Mouse (Mus musculus) adrenal gland, postnatal 36 days (tissue): Measurements from ENCODE around the gene Syndig1l. TPM values are rescaled to one million over a fixed set of nuclear protein-coding genes. Genes with fewer than 3 reads are reported as not detected.

ENCODE experiments used
- DNase-seq, 2 experiments: peaks; one replicate each; pipeline ENCODE4 v3.0.0; 2021; ENCODE audit warnings: mixed read lengths in 1 of 2
- long read RNA-seq, 2 experiments: library from polyadenylated mRNA; stranded (forward); transcript quantifications; one replicate each; pipeline ENCODE4 v2.0.0; 2021; ENCODE audit warnings: borderline sequencing depth in 2 of 2
- total RNA-seq, 2 experiments: library from RNA; stranded (reverse); gene quantifications; 2 replicates each; pipeline ENCODE4 v1.2.3; 2021

The Syndig1l gene
- total RNA-seq, result not detected
- long read RNA-seq, experiment 1, result 0 reads
- long read RNA-seq, experiment 2, result 0 reads

DNA sequence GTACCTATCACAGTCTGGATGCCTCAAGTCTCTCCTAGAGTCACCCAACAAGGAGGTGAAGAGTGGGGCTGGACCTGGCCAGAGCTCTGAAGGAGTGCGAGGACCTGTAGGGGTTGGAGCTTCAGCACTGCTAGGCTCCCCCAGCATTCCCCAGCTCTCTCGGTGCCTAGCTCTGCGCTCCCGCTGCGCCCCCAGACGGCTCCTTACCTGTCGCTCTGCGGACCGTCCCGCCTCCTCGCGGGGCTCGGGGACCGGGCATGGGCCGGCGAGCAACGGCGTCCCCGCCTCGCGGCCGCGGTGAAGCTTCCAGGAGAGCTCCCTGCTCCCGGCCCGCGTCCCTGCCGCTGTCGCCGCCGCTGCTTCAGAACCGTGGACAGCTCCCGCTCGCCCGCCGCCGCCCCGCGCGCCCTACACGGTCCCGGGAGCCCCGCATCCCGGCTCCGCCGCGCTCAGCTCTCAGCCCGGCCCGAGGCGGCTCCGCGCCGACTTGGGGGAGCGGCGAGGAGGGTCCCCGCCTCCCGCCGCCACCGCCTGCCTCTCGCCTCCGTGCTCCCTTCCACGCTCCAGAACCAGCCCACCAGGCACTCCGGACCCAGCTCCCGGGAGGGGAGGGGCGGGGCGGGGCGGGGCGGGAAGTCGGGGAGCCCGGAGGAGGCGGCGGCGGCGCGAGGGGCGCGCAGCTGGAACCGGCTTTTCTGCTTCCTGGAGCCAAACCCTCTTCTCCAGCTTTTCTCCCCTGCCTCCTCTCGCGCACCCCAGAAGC lies at the start of gene Syndig1l:
TSS of gene Syndig1l (minus strand) at position 513 of the 763 bp plus-strand sequence.
- DNase-seq, result peak; percentile 89 to 90

DNA sequence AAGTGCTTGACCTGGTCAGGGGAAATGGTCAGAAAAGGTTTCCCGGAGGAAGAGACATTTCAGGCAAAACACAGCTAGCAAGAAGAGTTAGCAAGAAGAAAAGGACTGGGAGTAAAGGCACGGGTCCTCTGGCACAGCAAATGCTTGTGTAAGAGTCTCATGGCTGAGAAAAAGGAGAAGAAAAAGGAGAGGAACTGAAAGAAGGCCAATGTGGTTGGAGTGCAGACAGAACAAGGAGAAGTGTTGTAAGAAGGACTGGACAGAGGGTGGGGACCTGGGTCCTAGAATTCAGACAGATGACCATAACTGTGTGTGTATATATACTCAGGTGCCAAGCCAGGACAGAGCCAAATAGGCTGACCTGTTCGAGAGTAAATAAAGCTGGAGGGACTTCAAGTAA lies 49.5 kb upstream of the Syndig1l start:
- DNase-seq, result no peak

DNA sequence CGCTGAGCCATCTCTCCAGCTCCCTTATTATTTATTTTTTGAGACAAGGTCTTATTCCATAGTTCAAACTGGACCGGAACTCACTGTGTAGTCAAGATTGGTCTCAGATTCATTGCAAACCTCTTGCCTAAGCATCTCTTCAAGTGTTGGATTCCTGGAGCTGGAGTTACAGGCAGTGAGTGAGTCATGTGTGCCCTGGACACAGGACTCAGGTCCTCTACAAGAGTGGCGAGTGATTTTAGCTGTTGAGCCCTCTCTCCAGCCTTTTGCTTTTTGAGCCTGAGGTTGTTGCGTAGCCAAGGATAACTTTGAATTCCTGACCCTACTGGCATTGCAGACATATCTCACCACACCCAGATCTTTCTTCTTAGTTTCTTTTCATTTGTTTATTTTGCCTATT lies 47.1 kb upstream of the Syndig1l start:
- DNase-seq, result no peak

DNA sequence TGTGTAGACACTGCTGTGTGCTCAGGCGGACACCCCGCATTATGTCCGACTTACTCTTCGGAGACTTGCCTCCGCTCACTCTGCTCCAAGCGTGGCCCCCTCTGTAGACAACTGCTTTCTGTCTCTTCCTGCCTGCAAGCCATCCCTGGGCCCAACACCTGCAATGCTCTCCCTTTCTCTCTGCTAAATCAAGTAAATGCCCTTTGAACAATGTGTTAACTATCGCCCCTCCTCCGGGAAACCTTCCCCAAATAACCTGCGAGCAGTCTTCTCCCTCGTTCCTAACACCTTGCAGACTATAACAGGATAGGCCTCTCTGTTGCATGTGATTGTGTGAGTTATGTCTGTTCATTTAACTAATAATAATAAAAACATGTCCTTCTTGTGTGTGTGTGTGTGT lies 44.9 kb upstream of the Syndig1l start:
- no peak for DNase-seq

DNA sequence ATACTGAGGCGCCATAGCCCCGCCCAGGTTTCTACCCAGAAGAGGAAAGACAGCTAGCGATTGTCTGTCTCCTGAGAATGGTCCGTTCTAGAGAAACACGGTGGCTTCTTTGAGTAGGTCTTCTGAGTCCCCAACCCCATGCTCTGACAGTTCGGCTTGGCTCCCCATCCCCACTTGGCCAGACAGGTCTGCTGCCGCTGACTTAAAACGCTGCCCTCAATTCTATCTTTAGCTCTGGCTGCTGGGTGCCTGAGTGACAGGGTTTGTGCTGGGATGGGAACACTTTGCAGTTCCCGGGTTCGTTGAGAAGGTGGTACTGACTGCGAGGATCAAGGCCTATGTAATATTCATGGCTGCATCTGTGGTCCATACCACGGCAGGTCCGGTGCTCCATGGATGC lies 34.7 kb upstream of the Syndig1l start:
- no peak for DNase-seq

DNA sequence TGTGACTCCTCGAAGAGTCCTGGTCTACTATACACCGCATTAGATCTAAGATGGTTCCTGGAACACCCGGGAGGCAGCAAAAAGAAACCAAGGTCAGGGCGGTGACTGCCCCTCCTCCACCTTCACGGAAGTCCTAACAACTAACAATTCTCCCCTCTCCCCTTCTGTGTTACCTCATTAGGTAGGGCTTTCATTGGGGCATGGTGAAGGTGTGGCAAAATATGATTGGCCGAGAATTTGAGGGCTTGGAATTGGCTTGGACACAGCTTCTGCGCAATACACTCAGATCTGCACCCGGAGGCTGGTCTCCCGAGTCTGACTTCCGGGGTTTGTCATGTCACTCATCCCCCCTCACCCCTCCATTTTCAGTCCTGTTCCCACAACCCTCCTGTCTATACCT lies 29.8 kb upstream of the Syndig1l start:
- no peak for DNase-seq

DNA sequence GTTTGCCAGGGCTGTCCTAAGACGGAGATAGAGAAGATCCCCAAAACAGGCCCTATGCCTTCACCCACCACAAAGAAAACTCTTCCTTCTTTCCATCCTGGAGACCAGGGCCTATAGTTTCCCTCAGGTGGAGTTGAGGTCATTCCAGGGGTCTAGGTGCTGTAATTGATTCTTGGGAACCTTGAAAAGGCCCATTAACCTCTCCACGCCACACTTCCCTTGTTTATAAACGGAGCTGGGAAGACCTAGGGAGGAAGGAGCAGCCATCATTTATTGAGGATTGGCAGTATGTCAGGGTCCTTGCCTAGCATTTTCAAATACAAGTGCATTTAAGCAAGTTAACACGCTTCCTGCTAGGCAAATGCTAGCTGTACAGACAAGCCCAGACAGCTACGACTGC lies 28.8 kb upstream of the Syndig1l start:
- DNase-seq, result no peak

DNA sequence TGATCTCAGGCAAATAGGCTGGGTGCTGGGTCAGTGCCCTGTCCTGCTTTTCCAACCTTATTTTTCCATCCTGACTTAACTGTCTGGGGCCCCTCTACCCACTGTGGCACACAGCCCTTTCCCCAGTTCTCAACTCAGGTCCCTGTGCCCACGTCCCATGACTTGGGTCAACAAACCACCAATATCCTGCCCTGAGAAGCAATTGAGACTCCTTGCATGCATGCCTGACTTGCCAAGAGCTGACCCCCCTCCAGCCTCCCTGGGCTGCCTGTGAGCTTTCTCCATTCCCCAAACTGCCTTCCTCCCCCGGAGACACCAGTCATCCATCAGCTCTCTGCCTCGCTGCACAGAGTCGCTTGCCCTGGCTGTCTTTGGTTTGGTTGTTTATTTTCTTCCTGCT lies 28.4 kb upstream of the Syndig1l start:
- no peak for DNase-seq

DNA sequence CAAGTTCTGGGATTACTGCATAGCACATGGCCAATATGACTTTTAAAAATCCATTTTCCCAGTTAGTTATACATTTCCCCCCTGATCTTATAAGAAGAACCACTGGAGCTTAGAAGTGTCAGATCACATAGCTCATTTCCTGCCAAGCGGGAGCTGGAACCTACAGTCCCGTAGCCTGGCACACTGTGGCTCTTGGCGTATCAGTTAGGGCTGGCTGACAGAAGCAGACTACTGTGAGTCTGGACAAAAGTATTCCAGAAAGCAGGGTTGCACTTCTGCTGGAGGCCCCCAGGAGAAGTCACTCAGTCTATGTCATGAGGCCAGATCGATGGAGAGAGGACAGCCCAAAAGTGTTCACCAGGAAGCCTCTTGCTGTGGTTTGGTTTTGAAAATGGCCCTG lies 27.8 kb upstream of the Syndig1l start:
- no peak for DNase-seq

DNA sequence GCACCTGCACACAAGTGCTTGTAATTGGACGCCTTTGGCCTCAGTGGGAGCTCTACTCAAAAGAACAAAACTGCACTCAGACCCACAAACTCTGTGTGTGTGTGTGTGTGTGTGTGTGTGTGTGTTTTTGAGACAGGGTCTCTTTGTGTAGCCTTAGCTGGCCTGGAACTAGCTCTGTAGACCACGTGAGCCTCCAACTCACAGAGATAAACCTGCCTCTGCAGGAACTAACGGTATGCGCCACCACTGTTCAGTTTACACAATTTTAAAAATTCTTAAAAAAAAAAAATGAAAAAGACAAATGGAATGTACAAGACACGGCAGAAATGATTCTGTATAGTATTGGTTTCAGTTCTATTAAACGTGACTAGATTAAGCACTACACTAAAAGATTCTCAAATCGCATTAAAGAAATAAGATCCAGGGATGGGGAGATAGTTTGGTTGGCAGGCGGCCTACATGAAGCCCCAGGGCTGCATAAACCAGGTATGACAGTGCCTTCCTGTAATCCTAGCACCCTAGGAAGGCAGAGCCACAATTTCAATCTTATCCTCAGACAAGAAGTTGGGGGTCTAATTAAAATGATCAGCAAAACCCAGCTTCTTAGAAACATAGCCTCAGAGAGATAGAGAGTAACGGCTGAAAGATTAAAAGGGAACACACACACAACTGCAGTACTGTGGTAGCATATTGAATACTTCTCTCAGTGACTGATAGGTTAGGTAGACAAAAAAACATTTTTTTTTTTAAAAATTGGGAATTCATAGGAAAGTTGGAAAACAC lies 20.0 kb upstream of the Syndig1l start:
- DNase-seq, result no peak

DNA sequence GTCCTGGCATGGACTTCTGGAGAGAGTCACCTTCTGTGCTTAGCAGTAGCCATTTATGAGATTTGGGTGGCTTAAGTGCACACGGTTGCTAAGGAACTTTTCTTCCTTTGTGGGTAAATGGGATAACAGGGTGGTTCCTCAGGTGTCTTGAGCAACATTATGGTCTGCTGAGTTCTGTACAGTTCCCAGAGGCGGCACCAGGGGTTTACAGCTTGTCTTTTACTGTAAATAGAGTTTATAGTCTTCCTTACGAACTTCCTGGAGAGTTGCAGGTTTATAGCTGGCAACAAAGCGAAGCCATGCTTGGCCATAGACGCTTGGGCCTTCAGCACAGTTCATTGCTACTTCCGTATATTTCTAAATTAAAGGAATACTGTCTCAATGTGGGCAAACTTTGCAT lies 15.9 kb upstream of the Syndig1l start:
- no peak for DNase-seq

DNA sequence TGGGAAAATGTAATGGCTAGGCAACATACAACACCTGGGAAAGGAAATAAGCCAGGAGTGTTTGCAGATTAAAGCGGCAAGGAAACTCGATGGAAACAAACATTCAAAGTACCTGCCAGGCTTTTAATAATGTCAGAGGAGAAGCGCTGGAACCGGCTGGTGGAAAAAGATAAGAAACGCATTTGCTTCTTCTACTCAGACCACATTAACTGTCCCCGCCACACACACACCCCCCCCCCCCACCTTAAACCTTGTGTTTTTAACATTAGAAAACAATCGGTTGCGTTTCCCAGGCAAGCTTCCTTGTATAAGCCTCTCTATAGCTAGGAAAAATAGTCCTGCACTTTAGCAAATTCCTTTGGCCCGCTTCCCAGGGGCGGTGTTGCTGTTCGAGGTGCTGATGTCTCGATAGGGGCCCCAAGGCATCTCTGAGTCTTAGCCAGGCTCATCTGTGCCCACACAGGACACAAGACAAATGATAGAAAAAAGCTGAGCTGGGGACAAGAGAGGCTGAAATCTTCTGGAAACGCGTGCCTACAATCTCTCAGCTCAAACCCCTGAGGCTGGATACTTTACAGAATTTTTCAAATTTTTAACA lies 11.3 kb upstream of the Syndig1l start:
- peak; percentile 52 to 59 for DNase-seq

DNA sequence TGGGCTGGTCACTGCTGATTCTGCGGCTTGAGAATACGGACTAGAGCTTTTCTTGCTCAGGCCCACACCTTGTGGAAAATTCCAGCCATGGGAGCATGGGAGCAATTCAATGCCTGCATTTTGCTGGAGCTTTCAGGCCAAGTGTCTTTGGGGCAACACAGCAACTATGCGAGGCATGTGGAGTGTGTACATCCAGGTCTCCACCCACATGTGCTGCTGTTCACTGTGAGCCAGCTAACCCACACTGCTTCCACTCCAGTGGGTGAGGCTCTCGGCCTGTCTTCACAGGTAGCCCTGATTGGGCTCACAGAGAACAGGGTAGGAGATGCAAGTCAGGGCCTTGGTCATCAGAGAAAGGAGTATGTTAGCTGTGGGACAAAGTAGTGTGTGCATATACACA lies 9.2 kb upstream of the Syndig1l start:
- DNase-seq, result no peak

DNA sequence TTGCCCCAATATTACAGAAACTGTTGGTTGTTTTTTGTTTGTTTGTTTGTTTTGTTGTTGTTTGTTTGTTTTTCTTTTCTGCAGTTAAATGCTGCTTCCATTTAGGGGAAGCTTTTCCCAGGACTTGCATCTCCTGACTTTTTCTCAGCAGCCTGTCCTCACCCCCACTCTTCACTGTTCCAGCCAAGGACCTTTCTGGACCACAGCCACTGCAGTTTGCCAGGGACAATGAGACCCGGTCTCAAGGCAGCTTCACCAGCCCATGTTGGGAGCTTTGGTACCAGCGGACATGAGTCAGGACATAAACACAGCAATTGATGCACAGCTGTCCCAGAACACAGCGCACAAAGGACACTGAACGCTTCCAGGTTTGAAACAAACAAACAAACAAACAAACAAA lies 8.3 kb upstream of the Syndig1l start:
- no peak for DNase-seq

DNA sequence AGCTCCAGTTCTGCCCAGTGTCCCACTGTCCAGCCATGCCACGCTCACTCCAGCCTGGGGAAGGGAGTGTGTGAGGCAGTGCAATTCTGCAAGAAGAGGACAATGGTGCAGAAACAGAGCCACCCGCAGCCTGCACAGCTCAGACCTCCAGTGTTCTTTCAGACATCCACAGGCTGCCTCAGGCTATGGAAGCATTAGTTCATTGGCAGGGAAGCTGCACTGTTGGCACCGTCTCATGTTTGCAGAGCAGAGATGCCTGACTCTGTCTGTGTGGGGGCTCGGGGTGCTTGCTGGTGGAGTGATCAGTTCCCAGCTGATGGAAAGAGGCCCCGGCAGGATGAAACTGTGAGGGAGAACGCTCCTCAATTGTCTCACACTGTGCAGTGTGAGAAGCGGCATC lies 4.0 kb upstream of the Syndig1l start:
- no peak for DNase-seq

DNA sequence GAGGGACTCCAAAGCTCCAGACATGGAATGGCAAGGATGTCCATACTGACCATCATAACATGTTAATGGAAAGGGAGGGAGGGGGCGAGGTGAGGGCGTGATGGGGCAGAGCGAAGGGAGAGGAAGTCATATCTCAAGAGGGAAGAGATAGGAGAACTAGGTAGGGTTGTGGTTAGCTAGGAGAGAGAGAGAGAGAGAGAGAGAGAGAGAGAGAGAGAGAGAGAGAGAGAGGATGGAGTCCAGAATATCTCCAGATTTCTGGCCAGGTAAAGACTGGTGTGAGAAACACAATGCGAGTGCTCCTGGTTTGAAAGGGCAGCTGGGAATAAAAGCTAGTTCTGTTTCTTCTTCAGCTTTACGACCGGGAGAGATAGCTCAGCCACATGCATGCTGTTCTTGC lies 6.5 kb downstream of the Syndig1l start:
- no peak for DNase-seq

DNA sequence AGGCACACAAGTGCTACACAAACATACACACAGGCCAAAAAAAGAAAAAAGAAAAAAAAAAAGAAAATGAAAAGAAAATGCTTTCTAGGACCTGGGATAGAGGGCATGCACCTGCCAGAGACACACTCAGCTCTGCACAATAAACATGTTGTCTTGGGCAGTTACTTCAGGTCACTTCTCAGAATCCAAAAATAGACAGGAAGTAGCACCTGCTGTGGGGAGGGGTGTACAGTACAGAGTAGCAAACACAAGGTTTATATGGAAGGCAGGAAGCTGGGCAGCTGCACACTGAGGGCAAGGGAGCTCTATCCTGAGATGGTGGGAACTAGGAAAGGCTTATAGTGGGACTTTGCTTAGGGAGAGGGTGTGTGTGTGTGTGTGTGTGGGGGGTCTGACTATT lies 7.3 kb downstream of the Syndig1l start:
- DNase-seq, result no peak

DNA sequence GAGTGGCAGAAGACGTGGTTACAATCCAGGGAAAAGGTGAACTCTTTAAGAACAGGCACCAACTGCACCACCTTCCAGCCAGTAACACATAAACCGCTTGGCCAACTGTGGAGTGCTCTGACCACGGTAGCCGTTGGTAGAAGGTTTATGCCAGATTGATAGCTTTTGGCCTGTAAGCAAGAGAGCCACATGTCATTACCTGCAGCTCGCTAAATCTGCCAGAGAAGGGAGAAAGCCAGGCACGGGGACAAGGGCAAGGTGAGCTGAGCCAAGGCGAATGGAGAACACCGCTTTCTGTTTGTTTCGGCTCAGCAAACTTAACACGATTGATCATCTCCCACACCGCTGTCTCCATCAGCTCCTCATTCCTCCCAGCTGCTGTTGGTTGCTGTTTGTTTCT lies 9.6 kb downstream of the Syndig1l start:
- DNase-seq, result no peak

DNA sequence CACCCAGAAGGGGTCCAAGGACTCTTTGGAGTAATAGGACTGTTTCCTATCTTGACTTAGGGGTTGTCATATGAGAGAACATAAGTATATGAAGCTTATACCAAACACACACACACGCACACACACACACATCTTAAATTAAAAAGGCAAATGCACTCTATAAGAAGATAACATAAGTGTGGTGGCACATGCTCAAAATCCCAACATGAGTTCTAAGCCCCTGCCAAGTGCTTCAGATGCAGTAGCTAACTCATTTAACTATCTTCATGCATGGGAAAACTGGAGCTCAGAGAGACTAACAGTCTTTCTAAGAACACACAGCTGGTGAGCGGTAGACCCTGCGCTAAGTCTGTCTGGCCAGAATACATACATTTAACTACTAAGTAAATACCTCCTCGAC lies 11.1 kb downstream of the Syndig1l start:
- no peak for DNase-seq

DNA sequence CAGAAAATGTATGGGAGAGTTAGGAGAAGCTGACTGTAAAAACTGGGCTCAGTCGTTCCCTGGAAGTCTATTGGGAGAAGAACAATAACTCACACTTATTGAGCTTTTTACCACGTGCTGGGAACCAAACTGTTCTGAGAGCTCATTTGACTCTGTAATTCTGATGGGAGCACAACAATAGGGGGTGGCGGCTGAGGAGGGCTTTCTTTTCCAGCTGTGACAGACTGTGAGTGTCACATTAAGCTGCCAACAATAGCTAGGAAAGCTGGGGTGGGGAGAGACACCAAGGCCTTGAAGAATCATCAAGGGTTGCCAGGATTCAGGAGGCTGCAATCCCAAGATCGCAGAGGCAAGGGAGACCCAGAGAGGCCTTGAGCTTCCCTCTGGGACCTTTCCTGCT lies 12.5 kb downstream of the Syndig1l start:
- no peak for DNase-seq

DNA sequence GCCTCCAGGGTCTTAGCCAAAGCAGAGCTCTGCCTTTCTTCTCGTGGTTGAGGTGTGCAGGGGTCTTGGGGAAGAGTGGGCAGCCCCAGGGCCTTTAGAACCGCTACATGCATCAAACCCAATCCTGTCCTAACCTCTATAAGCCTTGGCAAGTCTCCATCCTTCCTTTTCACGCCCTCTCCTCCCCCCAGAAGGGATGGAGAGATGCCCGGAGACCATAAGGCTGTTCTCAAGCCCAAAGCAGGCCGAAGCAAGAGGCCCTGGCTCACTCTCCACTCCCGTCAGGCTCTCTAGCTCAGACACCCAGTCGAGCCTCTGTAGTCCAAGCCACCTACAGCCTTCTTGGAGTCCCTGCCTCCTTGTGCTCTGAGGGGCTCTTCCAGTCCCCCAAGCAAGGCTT lies 14.1 kb downstream of the Syndig1l start:
- no peak for DNase-seq

DNA sequence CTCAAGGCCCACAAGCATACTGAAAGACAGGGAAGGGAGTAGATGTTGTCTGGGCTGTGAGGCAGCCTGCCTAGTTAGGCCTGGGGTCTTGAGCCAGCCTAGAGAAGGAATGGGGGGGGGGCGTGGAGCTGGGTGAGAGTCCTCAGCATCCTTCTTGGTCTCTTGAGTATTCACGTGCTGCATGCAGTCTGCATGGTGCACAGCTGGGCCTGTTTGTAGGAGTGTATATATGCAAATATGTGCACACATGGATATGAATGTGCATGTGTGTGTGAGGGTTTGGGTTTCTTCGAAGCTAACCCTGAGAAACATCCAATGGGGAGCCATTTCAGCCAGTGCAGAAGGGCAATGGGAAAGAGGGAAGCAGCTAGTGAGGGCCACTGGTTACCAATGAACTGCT lies 22.6 kb downstream of the Syndig1l start:
- DNase-seq, result no peak
